Mouse (Mus musculus) liver, embryonic 13.5 days (tissue): ENCODE measurements around the gene Stbd1. TPM values are rescaled to one million over a fixed set of nuclear protein-coding genes. Genes with fewer than 3 reads are reported as not detected.

Experiments
- ATAC-seq: fragments of 200-750 bp; cut with Nextera tagmentation; 2 replicates; pipeline ENCODE4 v1.8.0; 2017; ENCODE audit warnings: low read depth, mild to moderate bottlenecking, moderate number of reproducible peaks, moderate library complexity
- DNase-seq: peaks from one replicate; pipeline ENCODE4 v3.0.0; 2022
- H3K27ac ChIP-seq: fragments of 300-500 bp; sonication (generic); 2 replicates; pipeline ENCODE4 v1.5.1; 2015; ENCODE audit warnings: moderate library complexity, mild to moderate bottlenecking, inconsistent platforms
- H3K27me3 ChIP-seq: fragments of 300-500 bp; sonication (generic); 2 replicates; pipeline ENCODE4 v1.6.1; 2015; ENCODE audit warnings: mild to moderate bottlenecking, inconsistent platforms
- H3K36me3 ChIP-seq: fragments of 300-500 bp; sonication (generic); 2 replicates; pipeline ENCODE4 v1.6.1; 2015; ENCODE audit warnings: mild to moderate bottlenecking, inconsistent platforms
- H3K4me1 ChIP-seq: fragments of 300-500 bp; sonication (generic); replicated peaks from 2 replicates; pipeline ENCODE4 v1.6.1; 2015; ENCODE audit warnings: inconsistent platforms
- H3K4me2 ChIP-seq: fragments of 300-500 bp; sonication (generic); 2 replicates; pipeline ENCODE4 v1.6.1; 2015; ENCODE audit warnings: inconsistent platforms, mild to moderate bottlenecking, moderate library complexity
- H3K4me3 ChIP-seq: fragments of 300-500 bp; sonication (generic); replicated peaks from 2 replicates; pipeline ENCODE4 v1.5.1; 2015; ENCODE audit warnings: mild to moderate bottlenecking, inconsistent platforms
- H3K9ac ChIP-seq: fragments of 300-500 bp; sonication (generic); 2 replicates; pipeline ENCODE4 v1.6.1; 2015; ENCODE audit warnings: mild to moderate bottlenecking, inconsistent platforms
- H3K9me3 ChIP-seq: fragments of 300-500 bp; sonication (generic); replicated peaks from 2 replicates; pipeline ENCODE4 v1.6.1; 2016; ENCODE audit warnings: inconsistent platforms
- WGBS: fragments of 180-500 bp; shearing (Covaris S2); methylation state at CpG from one replicate; pipeline ENCODE4 v1.1.7; 2015; ENCODE audit not compliant: insufficient replicate concordance; 5-methylcytosine and 5-hydroxymethylcytosine counted together
- polyA plus RNA-seq: library from polyadenylated mRNA; unstranded; fragments of >200 nt; fragmentation: Nextera tagmentation; extraction: Ambion mirVana; gene quantifications from 2 replicates; pipeline ENCODE4 v1.2.1, GENCODE M21; 2015

The Stbd1 gene
- polyA plus RNA-seq, 1 experiment from 2014 or later: 5.1 TPM

DNA sequence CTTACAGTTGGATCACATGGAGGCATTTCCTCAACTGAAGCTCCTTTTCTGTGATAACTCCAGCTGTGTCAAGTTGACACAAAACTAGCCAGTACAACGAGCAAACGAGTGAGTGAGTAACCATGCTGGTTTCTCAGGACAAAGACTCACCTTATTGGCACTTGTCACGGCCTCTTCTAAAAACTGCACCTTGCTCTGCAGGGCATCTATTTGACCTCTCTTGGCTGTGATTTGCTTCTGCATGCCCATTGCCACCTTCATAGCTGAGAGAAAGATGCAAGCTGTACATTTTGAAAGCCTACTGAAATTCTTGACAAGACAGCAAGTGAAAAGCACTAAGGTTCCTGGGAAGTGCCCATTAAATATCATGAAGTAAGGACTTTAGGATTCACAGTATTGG lies 38.0 kb downstream of the Stbd1 start:
- Histone ChIP-seq H3K27me3 (no peaks in the 10 kb centered on the region), H3K4me3 (no peak overlapping the region), H3K4me1 (no peaks in the 10 kb centered on the region), H3K9me3 (no peaks in the 10 kb centered on the region), H3K36me3 (no peaks in the 10 kb centered on the region), H3K27ac (no peak overlapping the region), H3K9ac (no peak overlapping the region), H3K4me2 (no peak overlapping the region)
- WGBS: 69% methylated on average over 3 of the region's 3 CpGs
- DNase-seq: no peak
- no peak for ATAC-seq

Other genes starting within 250 kb of the Stbd1 start
- gene Nup54, start 167.8 kb upstream of the Stbd1 start, polyA plus RNA-seq: 39.6 and 45.0 TPM in 2 replicates
- 5.1 and 5.7 TPM in 2 replicates for gene Scarb2, start 96.2 kb upstream of the Stbd1 start, polyA plus RNA-seq
- gene Fam47e, start 48.0 kb upstream of the Stbd1 start, polyA plus RNA-seq: 1.3 and 1.6 TPM in 2 replicates
- gene Ccdc158, start 72.2 kb downstream of the Stbd1 start, polyA plus RNA-seq: 0.06 and 0.13 TPM in 2 replicates
- gene Shroom3, start 80.4 kb downstream of the Stbd1 start, polyA plus RNA-seq: 0.20 TPM in 2 replicates